ENCODE assay signal across 9 mouse cellular contexts in genomic region chr5:134232568-134232967, GRCm38 (mm10). TPM values are rescaled to one million over a fixed set of nuclear protein-coding genes. Genes with fewer than 3 reads are reported as not detected.
DNase-seq lines count a peak whose midpoint lies in the region; ATAC-seq lines count a peak whose summit lies in the region.
"Had no signal": no experiment of that assay in that cellular context is flagged by ENCODE, and none has a peak within 500 bp of the region (broad histone marks: within the 10 kb centered on the region; RNA-seq: fewer than 3 reads in every experiment).

No protein-coding gene starts in this region.

- H3K9me3 ChIP-seq in embryonic facial prominence, embryonic 10.5 days = no peaks in the 10 kb centered on the region
- H3K9me3 ChIP-seq in kidney, embryonic 15.5 days (replicated peaks) = no peaks in the 10 kb centered on the region
- no peaks in the 10 kb centered on the region for H3K9me3 ChIP-seq in hindbrain, embryonic 11.5 days (ENCODE audit: control insufficient read depth, low read length)

- H3K4me3 ChIP-seq in embryonic facial prominence, embryonic 10.5 days = no peak overlapping the region
- H3K4me3 ChIP-seq in kidney, embryonic 15.5 days (replicated peaks) = no peak overlapping the region
- no peak overlapping the region for H3K4me3 ChIP-seq in hindbrain, embryonic 11.5 days (ENCODE audit: low read depth, low read length)
- H3K4me3 ChIP-seq: erythroblast, embryonic 14.5 days had no signal

- DNase-seq in adrenal gland, adult 2 months = peak; percentile 67
- DNase-seq in adrenal gland, postnatal 4 days (ENCODE audit: low spot score in 2 of 2) = no peak
- DNase-seq in embryonic facial prominence, embryonic 10.5 days (ENCODE audit: low spot score) = no peak
- peak; percentile 55 for DNase-seq in lung, postnatal 14 days
- DNase-seq in thymus, postnatal 36 days = peak; percentile 44 to 54
- DNase-seq in hindbrain, embryonic 11.5 days (ENCODE audit: low spot score) = no peak
- no peak for DNase-seq in cerebellum, adult 9-11 months

- no peaks in the 10 kb centered on the region for H3K27me3 ChIP-seq in embryonic facial prominence, embryonic 10.5 days (replicated peaks; ENCODE audit: low read depth, poor library complexity, severe bottlenecking)
- H3K27me3 ChIP-seq in kidney, embryonic 15.5 days = no peaks in the 10 kb centered on the region
- H3K27me3 ChIP-seq in hindbrain, embryonic 11.5 days (ENCODE audit: control insufficient read depth, insufficient read depth, low read length) = no peaks in the 10 kb centered on the region

- ATAC-seq in kidney, embryonic 15.5 days (replicated peaks; ENCODE audit: low FRiP score) = no peak
- no peak for ATAC-seq in hindbrain, embryonic 11.5 days (ENCODE audit: low FRiP score)

- no peak overlapping the region for H3K9ac ChIP-seq in kidney, embryonic 15.5 days
- H3K9ac ChIP-seq in hindbrain, embryonic 11.5 days (ENCODE audit: low read depth, low read length) = no peak overlapping the region

- H3K4me1 ChIP-seq in embryonic facial prominence, embryonic 10.5 days = peaks cover 39% of the 10 kb centered on the region
- H3K4me1 ChIP-seq in kidney, embryonic 15.5 days = peaks cover 43% of the 10 kb centered on the region
- no peaks in the 10 kb centered on the region for H3K4me1 ChIP-seq in hindbrain, embryonic 11.5 days (replicated peaks; ENCODE audit: control insufficient read depth, insufficient read depth, low read length)

- 45% methylated on average over 7 of the region's 7 CpGs for WGBS in embryonic facial prominence, embryonic 10.5 days
- 16% methylated on average over 7 of the region's 7 CpGs for WGBS in kidney, embryonic 15.5 days
- 54% methylated on average over 7 of the region's 7 CpGs for WGBS in hindbrain, embryonic 11.5 days

- H3K4me2 ChIP-seq in kidney, embryonic 15.5 days = no peak overlapping the region
- no peak overlapping the region for H3K4me2 ChIP-seq in hindbrain, embryonic 11.5 days (replicated peaks; ENCODE audit: low read depth, low read length)

- H3K36me3 ChIP-seq in embryonic facial prominence, embryonic 10.5 days (replicated peaks) = peaks cover 30% of the 10 kb centered on the region
- peaks cover 23% of the 10 kb centered on the region for H3K36me3 ChIP-seq in kidney, embryonic 15.5 days
- H3K36me3 ChIP-seq in hindbrain, embryonic 11.5 days (ENCODE audit: control insufficient read depth, insufficient read depth, low read length) = peaks cover 13% of the 10 kb centered on the region

- peak overlapping the region; percentile 31; the same call in 1 of the 2 replicates for H3K27ac ChIP-seq in embryonic facial prominence, embryonic 10.5 days (replicated peaks)
- peak overlapping the region; percentile 73 for H3K27ac ChIP-seq in kidney, embryonic 15.5 days
- no peak overlapping the region for H3K27ac ChIP-seq in hindbrain, embryonic 11.5 days (ENCODE audit: low read depth, low read length)

RNA-seq across cellular contexts. Expression of gene Ncf1, which starts 3.1 kb away (rescaled TPM):
- 1 to 10 TPM; 8.9 to 9.2 TPM for total RNA-seq in adrenal gland, adult 2 months (2021)
- polyA plus RNA-seq in adrenal gland, adult 2 months (2012; rRNA removed) = 15.7 and 16.9 TPM in 2 replicates
- 10 to 100 TPM in 1 of 2 experiments, 1 to 10 TPM in 1; 5.2 to 10.3 TPM for total RNA-seq in adrenal gland, postnatal 4 days (2021)
- 1.8 and 2.0 TPM in 2 replicates for polyA plus RNA-seq in embryonic facial prominence, embryonic 10.5 days (2016; fragmentation: Nextera tagmentation; extraction: Ambion mirVana)
- 3.6 and 3.7 TPM in 2 replicates for polyA plus RNA-seq in kidney, embryonic 15.5 days (2015; fragmentation: Nextera tagmentation; extraction: Ambion mirVana)
- polyA plus RNA-seq in hindbrain, embryonic 11.5 days (2014; fragmentation: Nextera tagmentation; extraction: Ambion mirVana) = 3.2 and 4.0 TPM in 2 replicates

RNA-seq across cellular contexts. Expression of gene Gtf2ird2, which starts 48.7 kb away (rescaled TPM):
- 10 to 100 TPM in 1 of 2 experiments, 1 to 10 TPM in 1; 8.8 to 10.7 TPM for total RNA-seq in adrenal gland, adult 2 months (2021)
- polyA plus RNA-seq in adrenal gland, adult 2 months (2012; rRNA removed) = 5.2 and 5.3 TPM in 2 replicates
- total RNA-seq in adrenal gland, postnatal 4 days (2021) = 10 to 100 TPM; 13.9 to 15.9 TPM
- polyA plus RNA-seq in embryonic facial prominence, embryonic 10.5 days (2016; fragmentation: Nextera tagmentation; extraction: Ambion mirVana) = 8.1 and 8.5 TPM in 2 replicates
- polyA plus RNA-seq in kidney, embryonic 15.5 days (2015; fragmentation: Nextera tagmentation; extraction: Ambion mirVana) = 9.1 and 9.6 TPM in 2 replicates
- polyA plus RNA-seq in hindbrain, embryonic 11.5 days (2014; fragmentation: Nextera tagmentation; extraction: Ambion mirVana) = 7.1 and 8.2 TPM in 2 replicates

RNA-seq across cellular contexts. Expression of gene Rcc1l, which starts 56.0 kb away (rescaled TPM):
- 10 to 100 TPM; 20.8 to 32.3 TPM for total RNA-seq in adrenal gland, adult 2 months (2021)
- polyA plus RNA-seq in adrenal gland, adult 2 months (2012; rRNA removed) = 23.8 and 25.2 TPM in 2 replicates
- 10 to 100 TPM; 33.0 to 35.6 TPM for total RNA-seq in adrenal gland, postnatal 4 days (2021)
- polyA plus RNA-seq in embryonic facial prominence, embryonic 10.5 days (2016; fragmentation: Nextera tagmentation; extraction: Ambion mirVana) = 41.9 and 42.1 TPM in 2 replicates
- polyA plus RNA-seq in kidney, embryonic 15.5 days (2015; fragmentation: Nextera tagmentation; extraction: Ambion mirVana) = 34.6 and 37.2 TPM in 2 replicates
- 21.8 and 22.8 TPM in 2 replicates for polyA plus RNA-seq in hindbrain, embryonic 11.5 days (2014; fragmentation: Nextera tagmentation; extraction: Ambion mirVana)

Comparison
In these comparisons a context has a peak if more than half of its experiments do, and no peak if none do; other contexts are left out.
1. DNase-seq: peak in adrenal gland, adult 2 months (single experiment), lung, postnatal 14 days (single experiment) and thymus, postnatal 36 days (2 of 2); none in adrenal gland, postnatal 4 days (0 of 2), embryonic facial prominence, embryonic 10.5 days (single experiment), hindbrain, embryonic 11.5 days (single experiment) and cerebellum, adult 9-11 months (single experiment).